Mouse (Mus musculus) heart, adult 18-20 months (tissue): Measurements from ENCODE around the gene Gja5. TPM values are rescaled to one million over a fixed set of nuclear protein-coding genes. Genes with fewer than 3 reads are reported as not detected.
A peak's percentile ranks its signal among the peaks of the same experiment; 100 is the strongest.
"Not testable (repeated sequence)": the region's sequence is repeated elsewhere in the genome, so short reads cannot be mapped to it uniquely, and the experiment has no call there.

Experiments used
- DNase-seq, 2 experiments: peaks; one replicate each; pipeline ENCODE4 v3.0.0; 2021 to 2022; ENCODE audit warnings: mixed read lengths in 1 of 2
- total RNA-seq, 2 experiments: library from RNA; stranded (reverse); gene quantifications; 2 replicates each; pipeline ENCODE4 v1.2.3; 2021

The Gja5 gene
- total RNA-seq, 2 experiments from 2014 or later, result 15.8 to 17.2 TPM

DNA sequence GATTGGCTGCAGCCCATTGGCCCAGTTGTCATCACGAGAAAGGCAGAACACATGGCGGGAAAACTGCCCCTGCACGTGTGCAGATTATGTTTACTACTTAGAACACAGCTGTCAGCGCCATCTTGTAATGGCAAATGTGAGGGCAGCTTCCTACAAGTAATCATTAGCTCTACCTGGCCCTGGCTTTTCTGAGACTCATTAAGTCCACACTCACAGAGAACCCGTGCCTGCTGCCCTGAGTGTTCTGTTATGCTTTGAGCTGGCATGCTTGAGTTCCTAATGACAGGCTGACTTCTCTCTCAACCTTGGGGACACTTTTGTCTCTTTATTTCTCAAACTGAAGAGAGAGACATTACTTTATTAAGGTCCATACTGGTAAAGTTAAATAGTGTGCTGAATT, 199.5 kb downstream of the Gja5 start:
- DNase-seq, result not testable (repeated sequence)

DNA sequence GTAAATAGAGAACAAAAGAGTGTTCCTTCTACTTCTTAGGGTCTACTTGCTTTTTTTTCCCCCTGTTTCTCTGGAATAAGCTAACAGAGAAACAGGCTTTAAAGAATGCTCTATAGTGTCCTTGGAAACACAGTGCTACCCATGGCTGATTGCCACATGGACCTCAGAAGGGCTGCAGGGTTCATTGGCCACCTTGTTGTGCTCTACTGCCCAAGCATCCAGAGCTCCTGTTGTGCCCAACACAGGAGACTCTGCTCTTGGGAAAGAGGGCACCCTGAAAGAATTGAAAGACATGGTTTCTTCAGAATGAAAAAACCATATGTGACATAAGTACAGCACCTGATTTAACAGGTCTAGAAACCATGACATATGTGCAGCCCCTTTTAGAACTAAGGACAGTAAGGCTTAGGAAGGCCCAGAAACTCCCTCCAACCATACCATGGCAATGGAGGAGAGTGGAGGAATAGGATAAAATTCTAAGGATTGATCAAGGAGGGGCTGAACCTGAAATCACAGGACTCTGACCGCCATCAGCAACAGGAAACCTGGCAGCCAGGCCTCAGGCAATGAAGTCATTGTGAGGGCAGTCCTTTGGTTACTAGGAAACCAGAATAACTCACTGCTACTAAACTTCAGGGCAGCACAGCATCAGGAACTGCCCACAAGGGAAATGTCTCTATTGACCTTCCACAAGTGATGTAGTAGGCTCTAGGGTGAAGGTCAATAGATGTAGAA, 200.4 kb downstream of the Gja5 start:
- DNase-seq, result no peak

DNA sequence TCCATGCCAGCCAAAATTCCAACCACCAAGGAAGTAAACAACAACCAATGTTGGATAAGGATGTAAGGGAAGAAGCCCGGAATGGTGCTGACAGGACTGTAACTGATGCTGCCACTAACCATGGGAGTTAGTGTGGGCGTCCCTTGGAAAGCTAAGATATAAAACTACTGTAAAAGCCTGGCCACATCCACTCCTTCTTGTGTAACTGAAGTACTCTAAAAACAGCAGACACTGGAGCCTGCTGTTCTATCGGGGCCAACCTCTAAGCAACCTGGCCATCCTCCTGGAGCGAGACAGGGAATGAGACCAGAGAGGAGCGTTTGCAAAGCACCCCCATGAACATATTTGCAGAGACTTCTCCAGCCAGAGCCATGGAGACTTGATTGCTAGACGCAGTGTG, 213.0 kb downstream of the Gja5 start:
- no peak for DNase-seq

DNA sequence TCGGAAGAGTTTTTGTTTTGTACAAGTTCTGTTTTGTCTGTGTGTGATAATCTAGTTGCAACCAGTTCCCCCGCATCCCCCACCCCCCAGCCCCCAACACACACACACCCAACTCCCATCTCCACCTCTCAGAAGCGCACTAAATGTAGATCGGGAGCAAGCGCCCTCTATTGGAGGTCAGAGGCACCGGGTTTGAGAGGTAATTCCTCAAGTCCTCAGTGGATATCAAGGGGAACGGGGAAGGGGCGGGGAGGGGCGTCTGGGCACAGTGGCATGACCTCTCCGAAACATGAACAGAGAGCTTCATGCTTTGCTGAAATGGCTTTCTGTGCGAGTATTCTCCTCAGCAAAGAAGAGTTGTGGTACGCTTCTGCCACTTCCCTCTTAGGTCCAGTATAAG, 213.8 kb downstream of the Gja5 start:
- no peak for DNase-seq

GRCm38 (mm10) chr3:97124193-97124592, 219.7 kb downstream of the Gja5 start:
- DNase-seq, result peak in 1 of 2 experiments; percentile 14

Other genes with a start within 250 kb of the Gja5 start
- 1 to 10 TPM; 1.2 to 1.3 TPM for gene Ankrd35, start 234.6 kb upstream of the Gja5 start, total RNA-seq
- gene Pias3, start 208.3 kb upstream of the Gja5 start, total RNA-seq, result 10 to 100 TPM; 13.4 to 15.3 TPM
- 1 to 10 TPM; 2.7 to 5.3 TPM for gene Nudt17, start 196.1 kb upstream of the Gja5 start, total RNA-seq
- gene Polr3c, start 177.1 kb upstream of the Gja5 start, total RNA-seq, result 10 to 100 TPM; 23.1 to 26.1 TPM
- 10 to 100 TPM; 22.5 to 22.6 TPM for gene Rnf115, start 177.0 kb upstream of the Gja5 start, total RNA-seq
- not detected for gene Pdzk1, start 75.4 kb upstream of the Gja5 start, total RNA-seq
- gene Cd160, start 75.3 kb upstream of the Gja5 start, total RNA-seq, result not detected
- gene Gpr89, start 653 bp downstream of the Gja5 start, total RNA-seq, result 10 to 100 TPM; 17.8 to 24.3 TPM
- gene Gja8, start 21.3 kb downstream of the Gja5 start, total RNA-seq, result not detected